Mouse (Mus musculus) erythroblast, embryonic 14.5 days (primary cell): Measurements from ENCODE around the gene Rd3.

ENCODE experiments used
- GATA1 ChIP-seq: IDR thresholded peaks from 2 replicates; pipeline ENCODE4 v1.6.1; 2012; ENCODE audit warnings: low read length, inconsistent platforms, mixed read lengths
- TAL1 ChIP-seq: IDR thresholded peaks from 3 replicates; pipeline ENCODE4 v1.6.1; 2012; ENCODE audit warnings: low read length, inconsistent platforms, mixed read lengths

DNA sequence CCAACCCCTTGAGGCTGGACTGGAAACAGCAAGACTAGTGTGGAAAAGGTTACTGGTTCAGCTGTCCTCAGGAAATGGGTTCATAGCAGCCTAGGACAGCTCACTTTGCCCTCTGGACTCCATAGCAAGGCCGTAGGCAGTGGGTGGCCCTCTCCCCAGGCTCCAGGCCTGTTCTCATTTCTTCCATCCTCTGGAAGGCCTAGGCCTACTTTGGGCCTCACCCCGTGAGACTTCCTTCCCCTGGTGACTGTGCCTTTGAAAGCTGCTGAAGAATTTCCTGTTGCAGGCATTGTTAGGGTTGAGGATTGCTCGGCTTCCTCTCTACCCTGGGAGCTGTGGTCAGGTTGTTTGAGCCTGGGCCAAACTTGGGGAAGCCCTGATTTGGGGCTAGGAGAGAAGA lies 22.1 kb upstream of the Rd3 start:
- no peak for TF ChIP-seq GATA1
- TF ChIP-seq TAL1: no peak
